In the genomic region with DNA sequence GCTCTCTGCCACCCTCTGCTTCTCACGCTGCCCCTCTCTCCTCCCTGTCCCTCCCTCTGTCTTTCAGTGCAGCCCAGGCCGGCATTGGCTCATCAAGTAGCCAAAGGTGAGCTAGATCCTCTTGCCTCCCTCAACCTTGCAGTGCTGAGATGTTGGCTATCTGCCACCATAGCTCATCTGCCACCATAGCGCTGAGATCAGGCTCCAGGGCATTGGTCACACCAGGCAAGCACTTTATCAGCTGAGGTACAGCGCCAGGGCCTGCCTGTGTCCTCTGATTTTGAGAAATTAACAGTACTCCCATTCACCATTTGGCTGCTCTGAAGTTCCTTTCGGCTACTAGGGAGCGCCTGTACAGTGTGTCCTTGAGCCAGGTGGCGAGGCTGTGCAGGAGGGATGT, we compare ENCODE assay signal across 23 mouse cellular contexts. TPM values are rescaled to one million over a fixed set of nuclear protein-coding genes. Genes with fewer than 3 reads are reported as not detected.
DNase-seq lines count a peak whose midpoint lies in the region; ATAC-seq and TF ChIP-seq lines count a peak whose summit lies in the region.
"Had no signal": no experiment of that assay in that cellular context is flagged by ENCODE, and none has a peak within 500 bp of the region (broad histone marks: within the 10 kb centered on the region; RNA-seq: fewer than 3 reads in every experiment).

No protein-coding gene starts in this region.

- TF ChIP-seq CTCF in hindbrain, postnatal 0 days (IDR thresholded peaks at IDR 0.05; ENCODE audit: low read depth) = no peak
- no peak for TF ChIP-seq CTCF in liver, embryonic 14.5 days (IDR thresholded peaks at IDR 0.05; ENCODE audit: low read depth)
- TF ChIP-seq CTCF in lung, postnatal 0 days (IDR thresholded peaks at IDR 0.05) = no peak

- DNase-seq in hindbrain, postnatal 0 days (ENCODE audit: low spot score) = peak; percentile 21
- DNase-seq in liver, embryonic 14.5 days (ENCODE audit: low read depth in 3 of 3, low spot score in 3 of 3) = no peak
- DNase-seq in spleen, postnatal 10 days (ENCODE audit: low spot score in 2 of 2) = peak; percentile 47 to 66
- DNase-seq in retina, embryonic 14.5 days (ENCODE audit: low spot score) = no peak
- DNase-seq in lung, postnatal 0 days (ENCODE audit: low spot score) = no peak
- DNase-seq in lung, postnatal 25 days (ENCODE audit: low spot score) = no peak
- DNase-seq: adrenal gland, adult 8-10 months; cerebellum, adult 18-20 months; gastrocnemius, postnatal 25 days; heart, postnatal 10 days; kidney, adult 2 months; kidney, postnatal 10 days; lung, adult 18-20 months; lung, postnatal 4 days; thymus, postnatal 14 days had no signal

- peaks cover 30% of the 10 kb centered on the region; the same call in 1 of the 2 replicates for H3K36me3 ChIP-seq in hindbrain, postnatal 0 days (ENCODE audit: insufficient read depth, low read length)
- H3K36me3 ChIP-seq in hindbrain, embryonic 12.5 days = peaks cover 32% of the 10 kb centered on the region
- peaks cover 92% of the 10 kb centered on the region for H3K36me3 ChIP-seq in liver, embryonic 14.5 days (replicated peaks; ENCODE audit: control insufficient read depth, insufficient read depth, low read depth)
- H3K36me3 ChIP-seq in lung, postnatal 0 days (ENCODE audit: insufficient read depth, low read length) = no peaks in the 10 kb centered on the region

- no peak for ATAC-seq in hindbrain, postnatal 0 days
- ATAC-seq in hindbrain, embryonic 12.5 days (ENCODE audit: low FRiP score) = no peak
- peak; percentile 69 for ATAC-seq in erythroblast, adult 5-6 weeks (replicated peaks; ENCODE audit: low FRiP score, poor library complexity, severe bottlenecking)
- no peak for ATAC-seq in liver, embryonic 14.5 days (ENCODE audit: insufficient read depth)
- ATAC-seq in lung, postnatal 0 days = no peak
- ATAC-seq: forebrain, embryonic 15.5 days; inflammation-experienced regulatory T-cells, adult 6 months; Patski had no signal

- no peaks in the 10 kb centered on the region for H3K27me3 ChIP-seq in hindbrain, postnatal 0 days (ENCODE audit: insufficient read depth, low read length)
- H3K27me3 ChIP-seq in hindbrain, embryonic 12.5 days = no peaks in the 10 kb centered on the region
- no peaks in the 10 kb centered on the region for H3K27me3 ChIP-seq in liver, embryonic 14.5 days (ENCODE audit: control insufficient read depth, insufficient read depth, low read length)
- no peaks in the 10 kb centered on the region for H3K27me3 ChIP-seq in lung, postnatal 0 days (replicated peaks; ENCODE audit: insufficient read depth, low read length)
- H3K27me3 ChIP-seq: forebrain, embryonic 15.5 days; midbrain, embryonic 12.5 days; neural tube, embryonic 13.5 days; Patski had no signal

- no peak overlapping the region for H3K4me3 ChIP-seq in hindbrain, postnatal 0 days (ENCODE audit: low read length)
- no peak overlapping the region for H3K4me3 ChIP-seq in hindbrain, embryonic 12.5 days
- no peak overlapping the region for H3K4me3 ChIP-seq in liver, embryonic 14.5 days (ENCODE audit: insufficient read depth in 1 of 2, low read depth in 2 of 2, low read length in 2 of 2)
- H3K4me3 ChIP-seq in lung, postnatal 0 days (ENCODE audit: low read depth, low read length) = no peak overlapping the region
- H3K4me3 ChIP-seq: forebrain, embryonic 15.5 days; limb, embryonic 10.5 days; midbrain, embryonic 12.5 days; neural tube, embryonic 13.5 days had no signal

- H3K4me2 ChIP-seq in hindbrain, postnatal 0 days (ENCODE audit: low read depth, low read length) = no peak overlapping the region
- no peak overlapping the region for H3K4me2 ChIP-seq in hindbrain, embryonic 12.5 days (replicated peaks)
- H3K4me2 ChIP-seq in liver, embryonic 14.5 days (ENCODE audit: low read depth) = peak overlapping the region; percentile 98
- no peak overlapping the region for H3K4me2 ChIP-seq in lung, postnatal 0 days (replicated peaks; ENCODE audit: low read depth, low read length)
- H3K4me2 ChIP-seq: forebrain, embryonic 15.5 days; midbrain, embryonic 12.5 days; neural tube, embryonic 13.5 days had no signal

- no peak overlapping the region for H3K27ac ChIP-seq in hindbrain, postnatal 0 days
- H3K27ac ChIP-seq in hindbrain, embryonic 12.5 days = no peak overlapping the region
- peak overlapping the region; percentile 98 for H3K27ac ChIP-seq in liver, embryonic 14.5 days
- no peak overlapping the region for H3K27ac ChIP-seq in lung, postnatal 0 days (ENCODE audit: low read length)
- H3K27ac ChIP-seq: forebrain, embryonic 15.5 days; limb, embryonic 10.5 days; midbrain, embryonic 12.5 days; neural tube, embryonic 13.5 days had no signal

- H3K4me1 ChIP-seq in hindbrain, postnatal 0 days (ENCODE audit: insufficient read depth, low read length) = no peaks in the 10 kb centered on the region
- H3K4me1 ChIP-seq in hindbrain, embryonic 12.5 days = peaks cover 13% of the 10 kb centered on the region
- H3K4me1 ChIP-seq in liver, embryonic 14.5 days (replicated peaks; ENCODE audit: control insufficient read depth in 2 of 2, insufficient read depth in 2 of 2, low read length in 1 of 2) = peaks cover 46 to 48% of the 10 kb centered on the region in 2 experiments
- H3K4me1 ChIP-seq in lung, postnatal 0 days (ENCODE audit: insufficient read depth, low read depth, low read length) = peaks cover 8% of the 10 kb centered on the region
- H3K4me1 ChIP-seq: forebrain, embryonic 15.5 days had no signal

- no peak overlapping the region for H3K9ac ChIP-seq in hindbrain, postnatal 0 days (replicated peaks; ENCODE audit: low read length)
- no peak overlapping the region for H3K9ac ChIP-seq in hindbrain, embryonic 12.5 days
- peak overlapping the region; percentile 14; the same call in 1 of the 2 replicates for H3K9ac ChIP-seq in liver, embryonic 14.5 days (replicated peaks)
- H3K9ac ChIP-seq in lung, postnatal 0 days (replicated peaks; ENCODE audit: low read depth) = no peak overlapping the region
- H3K9ac ChIP-seq: forebrain, embryonic 15.5 days; midbrain, embryonic 12.5 days; neural tube, embryonic 13.5 days had no signal

- no peak for TF ChIP-seq EP300 in liver, embryonic 14.5 days (IDR thresholded peaks at IDR 0.05; ENCODE audit: low read depth)
- TF ChIP-seq EP300 in lung, postnatal 0 days (IDR thresholded peaks at IDR 0.05) = no peak

- no peaks in the 10 kb centered on the region for H3K9me3 ChIP-seq in hindbrain, postnatal 0 days (ENCODE audit: low read length)
- no peaks in the 10 kb centered on the region for H3K9me3 ChIP-seq in hindbrain, embryonic 12.5 days (replicated peaks)
- H3K9me3 ChIP-seq in liver, embryonic 14.5 days (ENCODE audit: control insufficient read depth, low read length) = no peaks in the 10 kb centered on the region
- no peaks in the 10 kb centered on the region for H3K9me3 ChIP-seq in lung, postnatal 0 days (ENCODE audit: low read length)
- H3K9me3 ChIP-seq: forebrain, embryonic 15.5 days; limb, embryonic 10.5 days; midbrain, embryonic 12.5 days; neural tube, embryonic 13.5 days had no signal

- 87% methylated on average over 7 of the region's 7 CpGs for whole genome bisulfite sequencing in hindbrain, postnatal 0 days
- 97% methylated on average over 7 of the region's 7 CpGs for WGBS in hindbrain, embryonic 12.5 days
- WGBS in liver, embryonic 14.5 days (ENCODE audit: insufficient replicate concordance) = 82% methylated on average over 7 of the region's 7 CpGs
- WGBS in lung, postnatal 0 days = 94% methylated on average over 7 of the region's 7 CpGs

RNA-seq across cellular contexts. Expression of a gene that starts 8.5 kb away (rescaled TPM):
- total RNA-seq in hindbrain, postnatal 0 days (2014; rRNA removed) = 28.6 and 43.1 TPM in 2 replicates
- 195 and 199 TPM in 2 replicates for polyA plus RNA-seq in hindbrain, postnatal 0 days (2015; fragmentation: Nextera tagmentation; extraction: Ambion mirVana)
- 149 and 157 TPM in 2 replicates for polyA plus RNA-seq in hindbrain, embryonic 12.5 days (2016; fragmentation: Nextera tagmentation; extraction: Ambion mirVana)
- total RNA-seq in erythroblast, adult 5-6 weeks (2015; ENCODE audit: low replicate concordance) = 170 and 188 TPM in 2 replicates
- total RNA-seq in erythroblast, adult 5-6 weeks (2017; ENCODE audit: low replicate concordance) = 146 and 233 TPM in 2 replicates
- polyA plus RNA-seq in liver, embryonic 14.5 days (2012; rRNA removed) = 93.7 and 238 TPM in 2 replicates
- polyA plus RNA-seq in liver, embryonic 14.5 days (2014; fragmentation: Nextera tagmentation; extraction: Ambion mirVana) = 622 and 681 TPM in 2 replicates
- polyA plus RNA-seq in lung, postnatal 0 days (2015; fragmentation: Nextera tagmentation; extraction: Ambion mirVana) = 126 and 127 TPM in 2 replicates

RNA-seq across cellular contexts. Expression of a gene that starts 31.3 kb away (rescaled TPM):
- 1.4 TPM in 2 replicates for total RNA-seq in hindbrain, postnatal 0 days (2014; rRNA removed)
- 0.66 and 0.98 TPM in 2 replicates for polyA plus RNA-seq in hindbrain, postnatal 0 days (2015; fragmentation: Nextera tagmentation; extraction: Ambion mirVana)
- polyA plus RNA-seq in hindbrain, embryonic 12.5 days (2016; fragmentation: Nextera tagmentation; extraction: Ambion mirVana) = 0.21 and 0.47 TPM in 2 replicates
- 4.8 and 5.6 TPM in 2 replicates for total RNA-seq in erythroblast, adult 5-6 weeks (2015; ENCODE audit: low replicate concordance)
- 10.3 and 14.8 TPM in 2 replicates for total RNA-seq in erythroblast, adult 5-6 weeks (2017; ENCODE audit: low replicate concordance)
- polyA plus RNA-seq in liver, embryonic 14.5 days (2012; rRNA removed) = 1.7 and 2.2 TPM in 2 replicates
- 1.6 and 1.7 TPM in 2 replicates for polyA plus RNA-seq in liver, embryonic 14.5 days (2014; fragmentation: Nextera tagmentation; extraction: Ambion mirVana)
- 1.1 and 1.2 TPM in 2 replicates for polyA plus RNA-seq in lung, postnatal 0 days (2015; fragmentation: Nextera tagmentation; extraction: Ambion mirVana)

Comparison
In these comparisons a context has a peak if more than half of its experiments do, and no peak if none do; other contexts are left out.
1. DNase-seq: peak in hindbrain, postnatal 0 days (single experiment) and spleen, postnatal 10 days (2 of 2); none in liver, embryonic 14.5 days (0 of 3), retina, embryonic 14.5 days (single experiment), lung, postnatal 0 days (single experiment) and lung, postnatal 25 days (single experiment).